Mouse (Mus musculus) lung, postnatal 25 days (tissue): ENCODE data around the gene 9930104L06Rik.

Experiments
- DNase-seq: peaks from one replicate; pipeline ENCODE4 v3.0.0; 2022; ENCODE audit warnings: low spot score

9930104L06Rik gene

GRCm38 (mm10) chr4:124959062-124959461, 22.2 kb downstream of the 9930104L06Rik start:
- peak; percentile 26 for DNase-seq

- no peak for DNase-seq
These were observed 24.1 kb downstream of the 9930104L06Rik start for GRCm38 (mm10) chr4:124960940-124961339.

GRCm38 (mm10) chr4:124962576-124962975, 25.7 kb downstream of the 9930104L06Rik start:
- DNase-seq, result no peak

- DNase-seq, result no peak
These were observed 28.2 kb downstream of the 9930104L06Rik start for GRCm38 (mm10) chr4:124964912-124965599.

- no peak for DNase-seq
These were observed 31.9 kb downstream of the 9930104L06Rik start for GRCm38 (mm10) chr4:124968711-124969110.

GRCm38 (mm10) chr4:124969219-124969848, 32.5 kb downstream of the 9930104L06Rik start:
- DNase-seq, result no peak

GRCm38 (mm10) chr4:124970194-124970593, 33.3 kb downstream of the 9930104L06Rik start:
- no peak for DNase-seq

- no peak for DNase-seq
These were observed 33.8 kb downstream of the 9930104L06Rik start for GRCm38 (mm10) chr4:124970677-124971076.

GRCm38 (mm10) chr4:124971094-124971493, 34.2 kb downstream of the 9930104L06Rik start:
- DNase-seq, result no peak

- no peak for DNase-seq
These were observed 35.5 kb downstream of the 9930104L06Rik start for GRCm38 (mm10) chr4:124972316-124972715.

- no peak for DNase-seq
These were observed 36.4 kb downstream of the 9930104L06Rik start for GRCm38 (mm10) chr4:124973296-124973695.

GRCm38 (mm10) chr4:124978201-124978600, 41.4 kb downstream of the 9930104L06Rik start:
- peak; percentile 53 for DNase-seq

GRCm38 (mm10) chr4:124983893-124984526, 47.2 kb downstream of the 9930104L06Rik start:
- DNase-seq, result no peak

- no peak for DNase-seq
These were observed 48.2 kb downstream of the 9930104L06Rik start for GRCm38 (mm10) chr4:124984871-124985670.

GRCm38 (mm10) chr4:124985671-124986602, 49.1 kb downstream of the 9930104L06Rik start, which contains the start of gene Rspo1:
Gene Rspo1 (plus strand): TSS chr4:124986430.
- DNase-seq, result no peak

- no peak for DNase-seq
These were observed 50.2 kb downstream of the 9930104L06Rik start for GRCm38 (mm10) chr4:124986739-124987710.

- DNase-seq, result no peak
These were observed 50.9 kb downstream of the 9930104L06Rik start for GRCm38 (mm10) chr4:124987711-124988097.

- no peak for DNase-seq
These were observed 51.5 kb downstream of the 9930104L06Rik start for GRCm38 (mm10) chr4:124988382-124988781.

GRCm38 (mm10) chr4:124989787-124990253, 53.0 kb downstream of the 9930104L06Rik start:
- DNase-seq, result no peak

- no peak for DNase-seq
These were observed 53.5 kb downstream of the 9930104L06Rik start for GRCm38 (mm10) chr4:124990325-124990724.
